Mouse (Mus musculus) adrenal gland, postnatal 36 days (tissue): ENCODE data around the gene Slc2a9. TPM values are rescaled to one million over a fixed set of nuclear protein-coding genes. Genes with fewer than 3 reads are reported as not detected.
A peak's percentile ranks its signal among the peaks of the same experiment; 100 is the strongest.

ENCODE experiments used
- DNase-seq, 2 experiments: peaks; one replicate each; pipeline ENCODE4 v3.0.0; 2021; ENCODE audit warnings: mixed read lengths in 1 of 2
- total RNA-seq, 2 experiments: library from RNA; stranded (reverse); gene quantifications; 2 replicates each; pipeline ENCODE4 v1.2.3; 2021

Gene Slc2a9
- total RNA-seq, 2 experiments from 2014 or later, result 2.0 to 2.4 TPM

DNA sequence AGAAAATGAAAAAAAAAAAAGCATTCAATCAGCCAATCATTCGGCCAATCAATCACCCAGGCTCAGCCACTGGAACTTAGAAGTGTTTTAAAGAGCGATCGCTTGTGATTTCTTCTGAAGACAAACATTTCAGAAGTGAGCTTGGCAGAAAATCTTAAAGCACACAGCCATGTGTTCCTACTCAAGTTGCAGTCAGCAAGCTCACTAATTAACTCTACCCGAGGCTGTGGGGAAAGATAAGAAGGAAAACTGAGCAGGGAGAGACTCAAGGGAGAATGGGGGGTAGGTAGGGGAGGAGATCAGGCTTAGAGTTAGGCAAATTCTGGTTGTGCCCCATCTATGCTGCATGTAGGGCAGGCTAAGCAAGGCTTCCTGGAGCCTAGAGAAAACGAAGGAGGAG lies 130.6 kb downstream of the Slc2a9 start:
- no peak for DNase-seq

DNA sequence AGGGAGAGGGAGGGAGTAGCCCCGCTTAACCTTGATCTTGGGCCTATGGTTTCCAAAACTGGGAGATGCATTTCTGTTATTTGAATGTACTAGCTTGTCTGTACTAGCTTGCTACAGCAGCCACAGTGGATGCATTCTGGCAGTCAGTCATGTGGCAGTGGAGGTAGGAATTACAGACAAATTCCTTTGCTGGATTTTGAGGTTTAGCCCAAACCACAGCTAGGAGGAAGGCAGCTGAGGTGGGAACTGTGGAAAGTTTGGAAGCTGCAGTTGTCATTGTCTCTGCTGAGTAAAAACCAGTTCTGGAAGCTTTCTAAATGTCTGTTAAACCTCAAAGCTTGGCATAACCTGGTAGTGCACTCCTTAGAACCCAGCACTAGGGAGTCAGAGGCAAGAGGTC lies 131.6 kb downstream of the Slc2a9 start:
- DNase-seq, result no peak

DNA sequence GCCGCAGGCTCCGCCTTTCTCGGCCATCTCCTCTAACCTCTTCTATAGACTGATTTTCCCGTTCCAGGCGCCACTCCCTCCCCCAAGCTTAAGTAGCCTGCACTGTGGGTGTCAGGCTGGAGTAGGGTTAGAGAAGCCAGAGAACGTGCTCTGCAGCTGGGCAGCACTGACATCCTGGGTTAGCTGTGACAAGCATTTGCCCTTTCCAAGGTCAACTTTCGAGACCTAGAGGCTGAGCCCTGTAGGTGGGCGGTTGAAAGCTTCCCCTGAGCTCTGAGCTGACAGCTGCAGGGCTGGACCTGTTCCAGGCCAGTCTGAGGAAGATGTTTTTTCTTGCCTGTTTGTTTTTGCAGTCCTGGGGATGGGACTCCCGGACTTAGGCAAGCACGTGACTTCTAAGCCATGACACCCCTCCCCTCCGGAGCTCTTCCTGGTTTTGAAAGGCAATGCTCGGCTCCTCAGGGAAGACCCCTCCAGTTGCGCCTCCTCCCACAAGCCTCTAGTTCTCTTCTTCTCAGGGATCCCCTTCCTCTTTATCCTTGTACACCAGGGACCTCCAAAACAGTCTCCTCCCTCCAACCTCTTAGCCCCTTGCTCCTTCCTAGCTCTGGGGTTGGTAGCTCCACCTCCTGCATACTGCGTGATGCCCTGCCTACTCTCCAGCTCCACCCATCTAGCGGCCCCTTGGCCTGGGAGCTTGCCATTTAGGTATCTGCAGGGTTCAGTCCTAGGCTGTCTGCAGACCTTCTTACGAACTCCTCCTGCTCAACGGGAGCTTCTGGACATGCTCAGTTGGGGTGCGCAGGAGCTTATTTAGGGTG lies 136.1 kb downstream of the Slc2a9 start:
- DNase-seq, result peak; percentile 31 to 35

DNA sequence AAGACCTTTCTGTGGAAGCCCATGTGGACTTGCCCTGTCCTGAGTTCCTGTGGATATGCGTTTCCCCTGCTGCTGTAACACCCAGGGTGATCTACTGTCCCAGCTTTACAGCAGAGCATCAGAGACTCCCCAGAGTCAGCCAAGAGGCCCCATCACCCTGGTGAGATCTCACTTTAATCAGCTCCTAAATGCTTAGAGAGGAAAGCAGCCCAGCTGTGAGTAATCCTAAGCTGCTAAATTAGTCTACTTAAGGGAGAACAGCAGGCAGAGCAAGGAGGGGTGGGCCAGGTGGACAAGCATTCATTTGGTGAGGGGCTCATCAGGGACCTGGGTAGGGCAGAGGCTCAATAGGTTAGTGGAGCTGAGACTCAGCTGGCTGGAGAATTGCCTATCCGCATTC lies 137.4 kb downstream of the Slc2a9 start:
- DNase-seq, result no peak

DNA sequence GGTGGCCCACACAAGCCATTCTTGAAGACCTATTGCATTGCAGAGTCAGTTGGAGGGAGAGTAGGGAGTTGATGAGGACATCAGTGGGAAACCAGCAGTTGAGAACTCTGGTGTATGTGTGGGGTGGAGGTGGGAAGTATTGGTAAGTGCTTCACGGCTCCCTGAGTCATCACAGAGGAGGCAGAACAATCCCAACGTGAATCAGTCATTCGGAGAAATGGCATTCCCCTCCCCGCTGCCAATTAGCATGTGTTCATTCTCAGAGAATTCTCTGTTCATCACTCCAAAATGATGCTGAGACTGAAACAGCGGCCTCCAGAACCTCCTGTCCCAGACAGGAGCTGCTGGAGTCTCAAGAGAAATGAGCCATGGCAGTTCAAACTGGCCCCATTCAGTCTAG lies 138.5 kb downstream of the Slc2a9 start:
- DNase-seq, result no peak

DNA sequence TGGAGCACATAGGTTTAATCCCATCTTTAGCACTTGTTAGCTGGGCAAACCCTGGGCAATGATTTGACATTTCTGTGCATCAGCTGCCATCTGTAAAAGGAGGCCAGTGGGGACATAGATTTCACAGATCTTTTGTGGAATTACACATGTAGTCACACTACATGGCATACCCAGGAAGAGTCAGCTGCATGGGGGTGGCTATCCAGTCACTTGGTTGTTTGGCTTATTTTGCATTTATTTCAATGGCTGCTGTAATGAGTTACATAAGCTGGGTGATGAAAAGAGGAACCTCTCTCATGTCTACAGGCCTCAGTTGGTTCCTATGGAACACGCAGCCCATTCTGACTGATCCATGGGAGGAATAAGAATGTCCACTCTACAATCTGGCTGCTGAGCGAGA lies 143.2 kb downstream of the Slc2a9 start:
- no peak for DNase-seq

DNA sequence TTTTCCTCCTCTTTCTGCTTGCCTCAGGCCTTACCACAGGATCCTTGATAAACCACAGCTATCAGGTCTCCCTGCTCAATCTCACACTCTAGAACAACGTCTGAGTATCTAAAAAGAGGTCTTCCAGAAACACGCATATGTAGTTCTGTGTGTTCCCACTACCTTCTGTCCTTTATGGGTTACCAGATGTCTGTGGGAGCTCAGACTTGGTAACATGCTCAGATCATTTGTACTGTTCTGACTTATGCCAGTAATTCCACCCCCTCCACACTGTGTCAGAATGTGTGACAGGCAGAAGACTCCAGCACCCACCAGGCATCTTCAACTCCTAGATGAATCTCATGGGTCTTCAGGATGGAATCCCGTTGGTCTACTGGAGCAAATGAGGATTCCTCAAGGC lies 146.0 kb downstream of the Slc2a9 start:
- DNase-seq, result no peak

DNA sequence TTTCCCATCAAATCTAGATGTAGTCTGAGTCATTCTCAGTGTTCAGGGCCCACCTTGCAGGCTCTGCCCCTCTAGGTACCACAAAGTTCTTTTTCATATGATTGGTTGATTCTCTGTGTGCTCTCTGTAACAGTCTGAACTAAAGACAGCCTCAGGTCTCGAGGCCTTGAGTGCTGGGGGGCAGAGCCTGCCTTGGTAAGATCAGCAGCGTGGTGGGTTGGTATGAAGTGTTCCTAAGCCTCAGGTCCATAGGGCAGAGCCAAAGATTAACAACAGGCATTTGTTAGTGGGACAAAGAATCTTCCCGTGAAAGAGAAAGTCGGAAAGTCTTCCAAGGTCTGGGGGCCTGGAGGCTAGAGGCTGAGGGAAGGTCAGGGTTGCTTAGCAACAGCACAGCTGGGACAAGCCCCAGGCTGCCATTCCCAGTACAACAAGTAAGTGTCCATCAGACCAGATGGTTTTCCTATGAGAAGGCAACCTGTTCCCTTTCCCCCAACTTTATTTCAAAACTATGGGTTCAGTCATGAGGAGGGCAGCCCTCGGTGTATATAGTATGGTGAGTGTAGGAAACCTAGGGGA lies 152.5 kb downstream of the Slc2a9 start:
- no peak for DNase-seq

DNA sequence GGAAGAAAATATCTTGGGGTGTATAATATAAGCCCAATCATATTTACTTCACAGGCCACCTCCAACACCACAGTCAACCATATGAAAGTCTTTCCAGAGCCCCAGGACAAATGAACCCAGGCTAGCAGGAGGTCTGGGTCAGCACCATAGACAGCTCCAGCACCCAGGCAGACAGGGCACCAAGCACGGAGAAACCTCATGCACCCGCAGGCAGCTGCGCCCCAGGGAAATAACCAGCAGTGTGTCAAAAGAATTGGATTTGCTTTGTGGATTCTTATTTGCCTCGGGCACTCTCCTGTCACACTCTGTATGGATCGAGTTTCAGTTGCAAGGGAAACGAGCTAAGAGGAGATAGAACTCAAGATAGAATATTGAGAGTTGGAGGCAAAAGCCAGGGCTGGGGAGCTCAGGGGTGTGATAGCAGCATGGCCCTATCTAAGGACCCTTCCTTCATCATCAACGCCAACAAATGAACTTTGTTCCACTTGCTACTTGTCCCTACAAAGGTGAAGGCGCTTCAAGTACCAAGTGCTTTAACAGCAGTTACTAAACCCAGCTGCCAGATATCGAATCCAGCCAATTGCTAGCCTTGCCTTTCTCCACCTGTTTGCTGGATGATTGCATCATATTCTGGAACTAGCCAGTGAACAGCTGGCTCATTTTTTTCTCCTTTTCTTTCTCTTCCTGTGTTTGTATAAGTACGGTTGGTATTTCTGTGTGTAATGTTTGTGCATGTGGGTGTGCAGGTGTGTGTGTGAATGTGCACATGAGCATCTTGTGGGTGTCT lies 156.1 kb downstream of the Slc2a9 start:
- peak; percentile 52 to 71 for DNase-seq

DNA sequence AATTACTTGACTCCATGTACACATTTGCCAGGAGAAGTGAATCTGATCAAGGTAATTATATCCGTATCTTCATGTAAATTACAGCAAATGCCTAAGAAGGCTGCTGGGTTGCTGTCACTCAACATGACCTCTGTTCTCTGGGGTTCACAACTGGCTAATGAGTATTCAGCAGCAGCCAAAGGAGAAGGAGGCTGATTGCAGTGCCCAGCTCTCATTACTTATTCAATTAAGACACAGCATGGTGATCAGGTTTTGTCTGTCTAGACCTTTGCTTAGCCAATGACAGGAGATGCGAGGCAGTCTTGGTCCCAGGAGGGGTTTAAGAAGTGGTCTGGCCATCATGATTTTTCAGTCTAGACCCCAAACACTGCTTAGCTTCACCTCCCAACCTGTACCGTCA lies 159.8 kb downstream of the Slc2a9 start:
- no peak for DNase-seq

DNA sequence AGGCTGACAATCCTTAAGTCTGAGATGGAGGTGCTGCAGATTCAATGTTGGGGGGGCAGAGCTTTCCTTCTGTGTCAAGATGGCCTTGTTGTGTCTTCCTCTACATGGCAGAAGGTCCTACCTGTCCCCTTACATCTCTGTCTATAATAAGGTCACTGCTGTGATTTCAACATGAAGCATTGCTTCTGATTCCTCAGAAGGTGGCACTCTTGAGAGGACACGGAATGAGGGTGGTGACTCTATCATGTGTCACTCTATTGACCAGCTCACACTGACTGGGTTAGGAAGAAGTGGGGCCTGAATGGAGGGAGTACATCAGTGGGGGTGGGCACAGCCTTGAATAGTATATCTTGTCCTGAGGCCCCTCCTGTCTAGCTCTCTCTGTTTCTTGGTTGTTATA lies 168.4 kb downstream of the Slc2a9 start:
- DNase-seq, result no peak

DNA sequence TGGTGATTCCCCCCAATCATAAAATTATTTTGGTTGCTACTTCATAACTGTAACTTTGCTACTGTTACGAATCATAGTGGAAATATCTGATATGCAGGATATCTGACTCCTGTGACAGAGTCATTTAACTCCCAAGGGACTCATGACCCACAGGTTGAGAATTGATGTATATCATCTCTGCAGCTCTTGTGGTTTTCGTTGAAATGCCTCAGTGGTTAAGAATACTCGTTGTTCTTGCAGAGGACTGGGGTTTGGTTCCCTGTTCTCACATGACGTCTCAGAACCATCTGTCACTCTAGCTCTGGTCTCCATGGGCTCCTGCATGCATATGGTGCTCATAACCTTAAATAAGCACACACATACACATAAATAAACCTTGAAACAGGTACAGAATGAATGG lies 169.6 kb downstream of the Slc2a9 start:
- DNase-seq, result no peak

DNA sequence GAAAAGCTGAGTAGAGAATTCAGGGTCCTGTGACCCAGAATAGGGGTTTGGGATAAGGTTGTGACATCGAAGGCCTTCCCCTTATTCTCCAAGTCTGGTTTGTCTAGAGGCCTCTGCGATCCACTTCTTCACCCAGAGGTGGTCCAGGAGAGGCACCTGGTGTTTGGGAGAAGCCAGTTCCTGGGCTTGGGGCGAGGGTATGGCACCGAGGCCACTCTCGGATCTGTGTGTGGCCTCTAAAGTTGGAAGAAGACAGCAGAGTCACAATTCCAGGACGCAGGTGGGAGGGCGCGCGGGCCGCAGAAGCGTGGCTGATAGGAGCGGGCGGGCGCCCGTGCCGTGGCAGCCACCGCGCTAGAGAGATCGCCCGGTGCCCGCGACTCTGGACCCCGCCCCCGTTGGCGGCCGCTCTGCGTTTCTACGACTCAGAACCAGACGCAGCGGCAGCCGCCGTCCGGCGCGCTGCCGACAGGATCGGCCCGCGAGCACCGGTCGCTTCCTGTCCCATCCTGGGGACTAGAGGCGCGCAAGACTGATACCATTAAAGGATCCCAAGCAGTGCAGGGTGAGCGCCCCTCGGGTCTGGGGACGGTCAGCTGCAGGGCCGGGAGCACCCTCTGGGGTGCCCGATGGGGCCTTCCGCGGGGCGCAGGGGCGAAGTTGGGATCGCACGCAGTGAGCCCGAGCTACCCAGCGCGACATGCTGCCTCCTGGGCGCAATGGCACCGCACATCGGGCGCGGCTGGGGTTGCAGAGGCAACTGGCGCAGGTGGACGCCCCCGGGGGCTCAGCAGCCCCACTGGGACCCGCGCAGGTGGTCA lies 183.8 kb downstream of the Slc2a9 start, which contains the start of gene Drd5:
Gene Drd5 (plus strand): TSS at position 402 of the 821 bp plus-strand sequence.
- DNase-seq, result no peak

DNA sequence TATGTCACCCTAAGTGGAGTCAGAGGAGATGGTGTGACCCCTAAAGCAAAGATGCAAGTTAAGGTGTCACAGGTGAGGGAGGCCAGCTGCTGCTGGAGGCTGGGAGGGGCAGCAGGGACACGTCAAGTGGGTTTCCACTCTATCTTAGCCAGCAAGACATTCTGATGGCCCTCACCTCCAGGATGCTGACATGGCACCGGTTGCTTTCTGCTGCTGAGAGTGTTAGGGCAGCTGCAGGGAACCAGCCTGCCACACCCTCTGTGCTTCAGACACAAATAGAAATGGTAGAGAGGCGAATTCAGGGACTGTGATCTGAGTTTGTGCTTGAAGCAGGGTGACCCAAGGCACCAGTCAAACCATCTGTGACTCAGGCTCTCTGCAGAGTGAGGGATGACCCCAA lies 193.1 kb downstream of the Slc2a9 start:
- DNase-seq, result no peak

DNA sequence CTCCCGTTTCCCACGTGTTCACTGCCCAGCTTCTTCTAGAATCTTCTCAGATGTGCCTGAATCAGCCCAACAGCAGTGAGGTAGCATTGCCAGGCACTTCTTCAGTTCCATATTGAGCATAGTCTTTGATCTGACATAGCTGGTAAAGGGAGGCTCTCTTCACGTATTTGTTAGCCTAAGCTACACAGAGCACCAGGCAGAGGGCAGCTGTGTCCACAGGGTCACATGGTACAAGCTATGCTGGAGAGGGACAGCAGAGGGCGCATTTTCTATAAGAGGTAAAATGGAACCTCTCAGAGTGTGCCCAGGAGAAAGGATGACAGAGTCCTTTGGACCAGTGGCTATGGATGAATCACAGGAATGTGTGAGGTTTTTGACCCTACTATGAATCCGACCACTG lies 194.1 kb downstream of the Slc2a9 start:
- peak; percentile 64 to 67 for DNase-seq

DNA sequence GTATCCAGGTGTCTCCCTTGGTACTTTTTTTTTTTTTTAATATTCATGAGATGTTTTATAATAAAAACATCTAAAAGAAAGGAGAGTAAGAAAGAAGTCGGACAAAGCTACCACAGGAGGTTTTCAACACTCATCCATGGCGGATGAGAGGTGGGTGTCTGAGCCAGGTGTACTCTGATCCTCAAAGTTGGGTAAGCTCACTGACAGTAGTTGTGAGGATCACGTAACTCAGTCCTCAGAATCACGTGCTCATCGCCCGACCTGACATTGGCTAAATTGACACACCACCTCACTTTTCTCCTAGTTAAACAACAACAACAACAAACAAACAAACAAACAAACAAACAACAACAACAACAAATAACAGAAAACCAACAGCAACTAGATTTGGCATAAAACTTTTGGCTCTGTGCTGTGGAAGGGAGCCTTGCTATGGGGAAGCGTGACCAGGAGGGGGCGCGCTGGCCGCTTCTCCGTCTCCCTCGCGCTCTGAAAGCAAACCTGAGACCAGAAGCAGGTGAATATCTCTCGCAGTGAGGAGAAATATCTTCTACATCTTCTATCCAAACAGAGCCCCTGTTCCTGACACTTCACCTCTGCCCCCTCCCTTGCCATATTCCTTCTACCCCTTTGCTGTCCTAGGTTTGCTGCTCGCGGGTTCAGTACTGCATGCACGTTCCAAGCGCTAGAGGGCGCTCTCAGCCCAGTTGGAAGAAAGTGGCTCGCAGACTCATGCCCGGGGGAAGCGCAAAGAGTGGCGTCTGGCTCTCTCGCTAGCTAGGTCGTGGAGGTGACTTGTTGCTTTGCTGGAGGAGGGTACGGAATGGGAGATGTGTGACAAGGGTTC lies 195.5 kb downstream of the Slc2a9 start:
- DNase-seq, result peak; percentile 89 to 92

DNA sequence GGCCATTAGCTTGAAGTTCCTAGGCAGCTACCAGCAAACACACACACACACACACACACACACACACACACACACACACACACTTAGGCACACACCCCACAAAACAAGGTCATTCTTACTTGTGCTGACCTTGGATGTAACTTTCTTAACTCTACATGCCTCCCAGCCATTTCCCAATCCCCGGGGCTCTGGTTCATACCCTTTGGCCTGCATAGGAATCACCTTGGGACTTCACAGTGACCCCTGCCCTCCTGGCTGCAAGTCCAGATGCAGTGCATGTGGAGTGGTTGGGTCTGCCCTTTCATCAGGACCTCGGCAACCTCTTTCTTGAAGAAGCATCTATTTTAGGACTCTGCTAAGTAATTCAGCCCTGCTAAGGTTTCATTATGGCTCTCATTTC lies 197.7 kb downstream of the Slc2a9 start:
- peak; percentile 21 to 29 for DNase-seq

DNA sequence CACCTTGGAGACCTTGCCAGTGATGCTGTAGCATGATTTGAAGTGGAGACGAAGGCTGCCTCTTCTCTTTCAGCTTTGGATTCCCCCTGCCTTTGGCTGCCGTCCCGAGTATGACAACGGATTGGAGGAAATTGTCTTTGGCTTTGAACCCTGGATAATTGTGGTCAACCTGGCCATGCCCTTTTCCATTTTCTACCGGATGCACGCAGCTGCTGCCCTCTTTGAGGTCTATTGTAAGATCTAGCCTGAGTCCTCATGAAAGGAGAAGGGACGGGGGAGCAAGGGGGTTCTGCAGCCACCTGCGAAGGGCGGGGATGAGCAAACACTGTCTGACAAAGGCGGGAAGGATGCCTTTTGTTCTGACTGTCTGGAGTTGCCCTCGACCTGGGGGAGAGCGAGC lies 200.3 kb downstream of the Slc2a9 start:
- DNase-seq, result no peak

DNA sequence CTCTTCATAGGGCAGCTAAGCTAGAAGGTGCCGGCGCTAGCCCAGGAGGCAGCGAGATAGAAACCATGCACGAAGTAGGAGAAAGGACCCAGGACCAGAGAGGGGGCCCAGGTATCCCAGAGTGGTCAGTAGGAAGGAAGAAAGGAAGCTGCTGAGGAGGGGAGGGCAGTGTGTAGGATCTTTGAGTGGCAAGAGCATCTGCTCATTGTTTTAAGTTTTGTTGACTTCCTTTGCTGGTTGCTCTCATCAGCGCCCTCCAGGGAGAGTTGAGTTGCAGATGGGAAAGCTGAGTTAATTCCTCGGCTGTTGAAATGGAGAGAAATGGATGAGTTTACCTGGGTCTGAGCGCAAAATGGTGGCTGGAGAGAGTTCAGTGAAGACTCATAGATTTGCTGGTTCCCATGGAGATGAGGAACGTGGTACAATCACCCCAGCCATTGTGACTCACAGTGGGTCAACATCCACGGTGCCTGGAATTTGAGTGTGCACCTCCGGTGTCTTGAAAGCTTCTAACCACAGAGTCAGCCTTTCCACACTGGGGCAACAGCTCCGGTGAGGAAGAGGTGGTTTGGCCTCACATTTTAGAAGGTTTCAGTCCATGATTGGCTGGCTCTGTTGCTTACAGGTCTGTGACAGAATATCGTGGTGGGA lies 201.1 kb downstream of the Slc2a9 start:
- no peak for DNase-seq
